Mouse (Mus musculus): ENCODE measurements around the gene Rbl2.

DNA sequence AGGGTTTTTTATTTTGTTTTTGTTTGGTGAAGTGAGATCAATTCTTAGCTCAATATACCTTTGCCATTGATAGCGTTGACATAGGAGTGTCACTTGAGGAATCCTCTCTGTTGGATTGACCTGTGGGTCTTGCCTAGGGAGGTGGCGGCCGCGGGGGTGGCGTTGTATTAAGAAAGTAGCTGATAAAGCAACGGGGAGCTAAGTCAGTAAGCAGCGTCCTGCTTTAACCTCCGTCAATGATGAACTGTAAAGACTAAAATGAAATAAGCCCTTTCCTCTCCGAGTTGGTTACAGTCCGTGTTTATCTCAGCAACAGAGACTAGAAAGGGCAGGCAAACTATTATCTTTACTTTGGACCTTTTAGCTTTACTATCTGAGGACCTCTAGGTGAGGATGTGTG, 450 bp upstream of the Rbl2 start:
- TF ChIP-seq MEF2A (IDR thresholded peaks at IDR 0.05; ENCODE audit: extremely low read depth, insufficient replicate concordance, low read depth, low read length, poor library complexity, severe bottlenecking): no peak
- no peak for TF ChIP-seq CTCF (IDR thresholded peaks at IDR 0.05 in 2 of 3, conservative IDR thresholded peaks at IDR 0.05 in 1 of 3; ENCODE audit: control insufficient read depth in 1 of 3, insufficient read depth in 1 of 3, low read depth in 2 of 3, low read length in 3 of 3, poor library complexity in 1 of 3, severe bottlenecking in 1 of 3)
- TF ChIP-seq JUND (IDR thresholded peaks at IDR 0.05; ENCODE audit: low read depth, low read length): no peak
- no peak for TF ChIP-seq KAT2A (conservative IDR thresholded peaks at IDR 0.05; ENCODE audit: low read depth, low read length)
- TF ChIP-seq MAX (IDR thresholded peaks at IDR 0.05; ENCODE audit: low read length): no peak; the same call in 1 of the 2 replicates
- no peak for TF ChIP-seq POLR2AphosphoS5 (IDR thresholded peaks at IDR 0.05; ENCODE audit: borderline replicate concordance, low read depth, low read length)
